Mouse (Mus musculus) megakaryocyte progenitor cell, adult 5-6 weeks (primary cell): ENCODE measurements at regions not wholly inside any gene's neighbourhood (a gene's known extent, or its start where the extent isn't known, plus 50 kb on each side); places are given as distances from the start of the nearest gene placed in this dataset.
A peak's percentile ranks its signal among the peaks of the same experiment; 100 is the strongest.

Experiments
- ATAC-seq: replicated peaks from 2 replicates; pipeline ENCODE4 v1.8.0; 2016; ENCODE audit warnings: mild to moderate bottlenecking, moderate TSS enrichment, inconsistent platforms; ENCODE audit not compliant: poor library complexity

GRCm38 (mm10) chr16:89625710-89626109, 54.7 kb upstream of the Krtap11-1 start:
- peak; percentile 89 for ATAC-seq

- peak; percentile 29; the same call in 1 of the 2 replicates for ATAC-seq
These were observed 54.3 kb upstream of the Krtap11-1 start for GRCm38 (mm10) chr16:89625253-89625652.
